Mouse (Mus musculus): ENCODE data around the gene Trim65.
A peak's percentile ranks its signal among the peaks of the same experiment; 100 is the strongest.
"Not testable (repeated sequence)": the region's sequence is repeated elsewhere in the genome, so short reads cannot be mapped to it uniquely, and the experiment has no call there.

Gene Trim65

GRCm38 (mm10) chr11:116138468-116139138, 7.7 kb upstream of the Trim65 start, which contains the start of gene Mrpl38:
Gene Mrpl38, minus strand, starts transcription at chr11:116138868.
- DNase-seq (ENCODE audit: low spot score) = peak; percentile 85

- DNase-seq (ENCODE audit: low spot score) = no peak
Measured at GRCm38 (mm10) chr11:116138096-116138467, 7.2 kb upstream of the Trim65 start.

- DNase-seq (ENCODE audit: low spot score) = no peak
Measured at GRCm38 (mm10) chr11:116134171-116134570, 3.2 kb upstream of the Trim65 start.

DNA sequence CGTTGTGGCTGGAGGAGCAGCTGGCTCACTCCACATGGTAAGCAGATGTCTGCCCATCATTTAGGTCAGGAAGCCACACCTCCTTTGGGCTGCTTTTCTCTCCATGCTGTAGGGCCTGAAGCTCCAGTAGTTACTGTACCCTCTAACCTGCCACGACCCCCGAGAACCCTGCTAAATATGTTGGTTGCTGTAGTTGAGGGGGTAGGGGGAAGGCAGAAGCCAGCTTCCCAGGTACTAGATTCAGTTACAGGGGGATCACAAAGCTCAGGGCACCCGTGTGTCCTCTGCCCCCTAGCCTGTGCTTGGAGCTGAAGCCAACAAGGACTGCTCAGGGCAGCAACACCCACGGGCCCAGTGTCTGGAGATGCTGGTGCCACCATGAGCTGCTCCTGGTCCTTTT, 2.6 kb upstream of the Trim65 start:
- DNase-seq (ENCODE audit: low spot score) = no peak

- no peak for DNase-seq (ENCODE audit: low spot score)
Measured at GRCm38 (mm10) chr11:116132366-116133333, 1.7 kb upstream of the Trim65 start.

DNA sequence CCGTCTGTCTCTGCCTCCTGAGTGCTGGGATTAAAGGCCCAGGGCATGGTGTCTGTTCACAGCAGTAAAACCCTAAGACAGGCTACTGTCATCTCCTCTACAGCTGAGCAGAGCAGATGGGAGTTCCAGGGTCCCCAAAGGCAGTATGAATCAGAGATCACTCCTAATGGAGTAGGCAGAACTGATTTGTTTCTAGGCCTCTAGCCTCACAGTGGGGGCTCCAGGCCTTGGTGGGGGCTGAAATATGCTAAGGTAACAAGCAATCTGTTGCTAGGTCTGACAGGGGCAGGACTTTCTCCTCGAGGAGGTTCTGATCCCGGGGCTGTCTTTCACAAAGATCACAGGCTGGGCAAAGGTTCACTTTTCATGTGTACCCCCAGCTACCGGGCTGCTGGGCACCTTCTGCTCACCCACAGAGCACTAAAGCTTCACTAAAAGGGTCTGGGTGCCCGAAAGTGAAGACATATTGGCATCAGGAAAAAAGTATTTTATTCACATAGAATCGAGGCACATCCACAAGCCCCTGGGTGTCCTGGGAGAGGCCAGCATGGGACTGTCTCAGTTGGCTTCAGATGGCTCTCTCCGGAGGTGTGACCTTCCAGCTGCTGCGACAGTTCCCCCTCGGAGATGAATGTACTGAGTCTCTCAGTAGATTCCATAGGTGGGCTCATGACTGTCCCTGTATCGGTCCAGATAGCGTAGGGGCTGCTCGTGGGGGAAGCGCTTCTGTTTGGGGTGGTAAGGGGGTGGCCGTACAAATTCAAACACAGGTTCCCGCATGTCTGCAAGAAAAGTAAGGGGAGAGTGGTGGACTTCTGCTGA, 632 bp upstream of the Trim65 start:
- no peak for DNase-seq (ENCODE audit: low spot score)

- no peak for DNase-seq (ENCODE audit: low spot score)
Measured at GRCm38 (mm10) chr11:116129993-116130487, 888 bp downstream of the Trim65 start.

GRCm38 (mm10) chr11:116129091-116129790, 1.7 kb downstream of the Trim65 start:
- no peak for DNase-seq (ENCODE audit: low spot score)

DNA sequence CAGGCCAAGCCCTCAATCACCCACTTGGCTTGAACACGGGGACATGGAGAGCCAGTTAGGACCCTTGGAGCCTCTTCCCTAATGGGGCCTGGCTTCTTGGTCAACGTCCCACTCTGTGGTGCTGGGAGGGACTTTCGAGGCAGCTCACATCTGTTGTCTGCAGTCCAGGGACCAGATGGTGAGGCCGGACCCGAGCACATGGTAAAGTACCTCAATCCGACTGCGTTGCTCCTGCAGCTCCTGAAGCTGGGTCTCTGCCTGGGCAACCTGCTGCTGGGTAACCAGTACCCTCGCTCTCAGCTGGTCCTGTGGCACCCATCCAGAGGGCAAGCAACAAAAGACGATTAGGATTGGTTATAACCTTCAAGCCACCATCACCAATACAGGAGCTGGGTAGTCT, 2.9 kb downstream of the Trim65 start:
- no peak for DNase-seq (ENCODE audit: low spot score)

DNA sequence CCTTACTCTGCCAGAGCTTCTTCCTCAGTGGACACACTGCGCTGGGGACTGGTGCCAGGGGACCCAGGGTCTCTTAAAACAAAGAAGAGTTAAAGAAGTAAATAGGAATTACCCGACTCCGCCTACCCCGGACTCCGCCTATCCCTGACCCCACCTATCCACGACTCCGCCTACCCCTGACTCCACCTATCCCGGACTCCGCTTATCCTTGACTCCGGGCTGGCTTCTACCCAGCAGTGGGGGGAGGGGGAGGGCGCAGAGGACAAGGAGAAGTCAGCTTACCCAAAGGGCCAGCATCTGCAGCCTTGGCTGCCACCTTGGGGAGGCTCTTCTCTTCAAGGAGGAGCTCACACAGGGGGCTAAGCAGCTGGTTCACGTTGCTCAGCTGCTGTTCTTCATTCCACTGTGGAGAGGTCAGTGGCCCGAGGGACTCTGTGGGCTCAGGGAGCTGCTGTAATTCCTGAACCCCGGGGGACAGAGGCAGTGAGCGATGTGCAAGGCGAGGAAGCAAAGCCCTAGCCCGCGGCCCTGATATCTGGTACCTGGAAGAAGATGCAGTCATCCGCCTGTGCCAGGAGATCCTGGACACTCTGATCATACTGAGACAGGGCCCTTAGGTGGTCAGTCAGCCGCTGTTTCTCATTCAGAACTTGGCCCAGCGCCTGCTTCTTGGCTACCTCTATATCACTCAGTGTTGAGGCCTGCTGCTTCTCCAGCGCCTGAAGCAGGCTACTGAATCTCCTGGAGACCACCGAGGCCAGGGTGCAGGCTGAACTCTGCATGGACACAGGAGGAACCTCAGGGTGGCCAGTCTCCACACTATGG, 3.6 kb downstream of the Trim65 start, which contains the start of gene Trim47:
Gene Trim47 (minus strand): TSS at position 55 of the 825 bp plus-strand sequence.
- DNase-seq (ENCODE audit: low spot score) = no peak

- no peak for DNase-seq (ENCODE audit: low spot score)
Measured at GRCm38 (mm10) chr11:116126261-116126660, 4.7 kb downstream of the Trim65 start.

- not testable (repeated sequence) for DNase-seq (ENCODE audit: low spot score)
Measured at GRCm38 (mm10) chr11:116121731-116122245, 9.1 kb downstream of the Trim65 start.

- DNase-seq (ENCODE audit: low spot score) = no peak
Measured at GRCm38 (mm10) chr11:116117819-116118218, 13.1 kb downstream of the Trim65 start.

DNA sequence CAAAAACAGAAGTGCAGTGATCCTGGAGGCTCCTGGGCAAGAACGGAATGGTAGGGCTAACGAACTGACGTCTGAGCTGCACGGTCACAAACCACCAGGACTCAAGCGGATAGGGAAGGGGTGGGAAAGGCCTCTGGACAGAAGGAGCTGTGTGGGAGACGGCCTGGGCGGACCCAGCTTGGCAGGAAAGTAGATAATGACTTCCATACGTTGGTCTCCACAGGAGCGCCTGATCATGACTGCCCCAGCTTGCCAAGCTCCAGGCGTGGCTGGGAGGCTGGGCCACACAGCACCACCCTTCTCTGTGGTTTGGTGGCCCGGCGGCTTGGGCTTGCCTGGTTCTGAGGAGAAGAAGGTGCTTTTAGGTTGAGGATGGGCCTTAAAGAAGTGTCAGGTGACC, 13.7 kb downstream of the Trim65 start:
- DNase-seq (ENCODE audit: low spot score) = no peak

- DNase-seq (ENCODE audit: low spot score) = no peak
Measured at GRCm38 (mm10) chr11:116111611-116112203, 19.2 kb downstream of the Trim65 start.

GRCm38 (mm10) chr11:116111067-116111466, 19.9 kb downstream of the Trim65 start:
- DNase-seq (ENCODE audit: low spot score) = no peak

- no peak for DNase-seq (ENCODE audit: low spot score)
Measured at GRCm38 (mm10) chr11:116110540-116110939, 20.4 kb downstream of the Trim65 start.

DNA sequence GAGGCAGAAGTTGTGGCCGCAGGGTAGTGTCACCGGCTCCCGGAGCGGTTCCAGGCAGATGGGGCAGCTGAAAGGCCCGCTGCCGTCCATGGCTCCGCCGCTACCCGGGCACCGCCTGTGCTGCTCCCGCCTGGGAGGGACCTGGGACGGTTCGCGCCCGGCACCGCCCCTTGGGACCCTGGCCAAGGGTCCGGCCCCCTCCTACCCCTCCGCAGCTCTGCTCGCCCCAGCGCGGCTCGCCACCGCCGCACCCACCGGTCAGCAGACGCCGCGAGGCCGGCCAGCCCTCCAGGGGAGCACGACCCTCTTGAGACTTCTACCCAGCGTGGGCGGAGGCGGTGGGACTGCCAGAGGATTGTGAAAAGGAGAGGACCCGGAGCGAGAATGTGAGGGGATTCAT, 20.8 kb downstream of the Trim65 start:
- DNase-seq (ENCODE audit: low spot score) = no peak

- no peak for DNase-seq (ENCODE audit: low spot score)
Measured at GRCm38 (mm10) chr11:116109441-116110081, 21.4 kb downstream of the Trim65 start.

Data from left cerebral cortex, adult 11 months (tissue).